Mouse (Mus musculus): ENCODE results near the gene Capn12.

GRCm38 (mm10) chr7:28849700-28850236, 31.5 kb upstream of the Capn12 start:
- no peak for TF ChIP-seq CTCF (conservative IDR thresholded peaks at IDR 0.05; ENCODE audit: low read length)
- no peak for TF ChIP-seq NANOG (IDR thresholded peaks at IDR 0.05; ENCODE audit: borderline replicate concordance, low read length)
- no peak for TF ChIP-seq POU5F1 (IDR thresholded peaks at IDR 0.05; ENCODE audit: borderline replicate concordance, low read length)

Data from E14TG2a.4 (cell line).